Mouse (Mus musculus) lung, postnatal 0 days (tissue): Measurements from ENCODE around the gene Ly86. TPM values are rescaled to one million over a fixed set of nuclear protein-coding genes. Genes with fewer than 3 reads are reported as not detected.

Experiments used
- ATAC-seq: fragments of 200-750 bp; cut with Nextera tagmentation; 2 replicates; pipeline ENCODE4 v1.8.0; 2017; ENCODE audit warnings: moderate library complexity
- DNase-seq: peaks from one replicate; pipeline ENCODE4 v3.0.0-alpha.2; 2016; ENCODE audit warnings: low spot score
- H3K27ac ChIP-seq: fragments of 300-500 bp; sonication (generic); 2 replicates; pipeline ENCODE4 v1.5.1; 2014; ENCODE audit warnings: antibody characterized with exemption, mild to moderate bottlenecking, low read length, mixed read lengths
- H3K27me3 ChIP-seq: fragments of 300-500 bp; sonication (generic); replicated peaks from 2 replicates; pipeline ENCODE4 v1.6.1; 2014; ENCODE audit warnings: low read length, mixed read lengths; ENCODE audit not compliant: insufficient read depth
- H3K36me3 ChIP-seq: fragments of 300-500 bp; sonication (generic); 2 replicates; pipeline ENCODE4 v1.6.1; 2014; ENCODE audit warnings: low read length, mixed read lengths; ENCODE audit not compliant: insufficient read depth
- H3K4me1 ChIP-seq: fragments of 300-500 bp; sonication (generic); 2 replicates; pipeline ENCODE4 v1.6.1; 2014; ENCODE audit warnings: antibody characterized with exemption, low read depth, low read length, mixed read lengths; ENCODE audit not compliant: insufficient read depth
- H3K4me2 ChIP-seq: fragments of 300-500 bp; sonication (generic); replicated peaks from 2 replicates; pipeline ENCODE4 v1.6.1; 2014; ENCODE audit warnings: low read depth, mild to moderate bottlenecking, low read length, moderate library complexity, mixed read lengths
- H3K4me3 ChIP-seq: fragments of 300-500 bp; sonication (generic); 2 replicates; pipeline ENCODE4 v1.5.1; 2014; ENCODE audit warnings: low read depth, low read length
- H3K9ac ChIP-seq: fragments of 300-500 bp; sonication (generic); replicated peaks from 2 replicates; pipeline ENCODE4 v1.6.1; 2014; ENCODE audit warnings: low read depth, mild to moderate bottlenecking
- H3K9me3 ChIP-seq: fragments of 300-500 bp; sonication (generic); 2 replicates; pipeline ENCODE4 v1.6.1; 2016; ENCODE audit warnings: low read length, mixed read lengths
- CTCF ChIP-seq: IDR thresholded peaks from 2 replicates; pipeline ENCODE4 v1.5.1; 2016; ENCODE audit warnings: antibody characterized with exemption, mild to moderate bottlenecking
- EP300 ChIP-seq: IDR thresholded peaks from 2 replicates; pipeline ENCODE4 v1.6.1; 2016; ENCODE audit warnings: antibody characterized with exemption, mild to moderate bottlenecking, control low read depth
- WGBS: fragments of 180-500 bp; shearing (Covaris S2); extraction: QIAGEN DNeasy Blood & Tissue Kit; methylation state at CpG from one replicate; pipeline ENCODE4 v1.1.7; 2014; 5-methylcytosine and 5-hydroxymethylcytosine counted together
- polyA plus RNA-seq: library from polyadenylated mRNA; unstranded; fragments of >200 nt; fragmentation: Nextera tagmentation; extraction: Ambion mirVana; gene quantifications from 2 replicates; pipeline ENCODE4 v1.2.1, GENCODE M21; 2015

Ly86 gene
- polyA plus RNA-seq, 1 experiment from 2014 or later: 13.8 TPM

DNA sequence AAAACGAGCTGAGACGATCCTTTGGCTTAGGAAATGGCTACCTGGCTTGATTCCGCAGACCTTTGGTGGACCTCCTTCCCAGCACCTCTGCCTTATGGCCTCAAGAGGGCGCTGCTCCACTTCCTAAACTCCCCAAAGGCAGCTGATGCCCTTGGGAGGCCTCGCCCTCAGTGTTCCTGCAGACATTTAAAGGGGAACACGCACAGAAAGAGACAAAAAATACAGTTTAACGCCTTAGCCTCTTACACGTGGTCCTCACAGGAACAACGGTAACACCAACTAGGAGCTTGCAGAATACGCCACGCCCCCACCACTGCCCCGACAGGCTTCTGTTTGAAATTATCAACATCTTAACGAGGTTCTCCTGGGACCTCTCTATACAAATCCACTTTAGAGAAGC is 108.2 kb downstream of the Ly86 start:
- peak; percentile 97 for DNase-seq
- H3K27me3 ChIP-seq: no peaks in the 10 kb centered on the region
- H3K4me1 ChIP-seq: peaks cover 22% of the 10 kb centered on the region
- TF ChIP-seq CTCF: peak; percentile 98
- TF ChIP-seq EP300: peak; percentile 80
- H3K36me3 ChIP-seq: no peaks in the 10 kb centered on the region
- 1% methylated on average over 13 of the region's 13 CpGs for WGBS
- peak overlapping the region; percentile 50; the same call in 1 of the 2 replicates for H3K4me2 ChIP-seq
- no peaks in the 10 kb centered on the region for H3K9me3 ChIP-seq
- H3K27ac ChIP-seq: peak overlapping the region; percentile 91
- no peak overlapping the region for H3K4me3 ChIP-seq
- ATAC-seq: peak; percentile 61
- H3K9ac ChIP-seq: no peak overlapping the region

DNA sequence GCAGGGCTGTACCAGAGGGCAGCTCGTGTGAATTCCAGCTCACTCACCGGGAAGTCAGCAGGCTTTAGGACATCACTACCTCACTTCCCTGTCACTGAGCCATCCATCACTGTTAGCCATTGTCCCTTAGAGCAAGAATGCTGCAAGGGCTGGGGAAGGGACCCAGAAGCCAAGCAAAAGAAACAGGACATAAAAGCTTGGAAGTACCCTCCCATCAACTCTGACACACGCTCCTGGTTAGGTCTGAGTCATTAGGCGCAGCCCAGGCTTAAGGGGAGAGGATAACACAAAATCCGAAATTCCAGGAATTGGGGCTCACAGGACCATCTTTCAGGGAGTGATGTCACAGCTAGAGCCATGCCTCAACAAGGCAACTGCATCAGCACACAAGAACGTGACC is 109.3 kb downstream of the Ly86 start:
- Histone ChIP-seq H3K9me3 (no peaks in the 10 kb centered on the region), H3K9ac (no peak overlapping the region), H3K36me3 (no peaks in the 10 kb centered on the region), H3K4me3 (no peak overlapping the region), H3K27ac (peak overlapping the region; percentile 91), H3K4me2 (no peak overlapping the region), H3K27me3 (no peaks in the 10 kb centered on the region), H3K4me1 (peaks cover 27% of the 10 kb centered on the region)
- TF ChIP-seq EP300: no peak
- TF ChIP-seq CTCF: no peak
- DNase-seq: peak; percentile 61
- ATAC-seq: no peak
- 54% methylated on average over 6 of the region's 6 CpGs for WGBS

DNA sequence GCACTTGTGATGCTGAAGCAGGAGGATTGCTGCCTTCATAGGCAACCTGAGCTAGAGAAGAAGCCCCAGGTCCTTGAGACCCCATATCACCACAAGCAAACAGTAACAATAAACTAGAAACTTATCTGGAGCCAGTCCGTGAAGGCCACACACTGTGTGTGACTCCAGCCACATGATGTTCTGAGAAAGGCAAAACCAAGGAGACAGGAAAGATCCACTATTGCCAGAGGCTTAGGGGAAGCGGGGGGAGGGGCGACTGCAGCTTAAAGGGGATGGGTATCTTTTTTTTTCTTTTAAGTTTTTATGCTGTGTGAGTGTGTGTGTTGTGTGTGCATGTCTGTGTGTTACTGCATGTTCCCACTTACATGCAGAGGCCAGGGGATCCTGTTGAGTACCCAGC is 110.6 kb downstream of the Ly86 start:
- Histone ChIP-seq H3K4me1 (peaks cover 36% of the 10 kb centered on the region), H3K36me3 (no peaks in the 10 kb centered on the region), H3K4me2 (no peak overlapping the region), H3K27me3 (no peaks in the 10 kb centered on the region), H3K27ac (peak overlapping the region; percentile 86), H3K9me3 (no peaks in the 10 kb centered on the region), H3K4me3 (no peak overlapping the region), H3K9ac (no peak overlapping the region)
- ATAC-seq (no peak), DNase-seq (no peak)
- WGBS: 55% methylated on average over 3 of the region's 3 CpGs
- TF ChIP-seq EP300 (no peak), CTCF (no peak)

DNA sequence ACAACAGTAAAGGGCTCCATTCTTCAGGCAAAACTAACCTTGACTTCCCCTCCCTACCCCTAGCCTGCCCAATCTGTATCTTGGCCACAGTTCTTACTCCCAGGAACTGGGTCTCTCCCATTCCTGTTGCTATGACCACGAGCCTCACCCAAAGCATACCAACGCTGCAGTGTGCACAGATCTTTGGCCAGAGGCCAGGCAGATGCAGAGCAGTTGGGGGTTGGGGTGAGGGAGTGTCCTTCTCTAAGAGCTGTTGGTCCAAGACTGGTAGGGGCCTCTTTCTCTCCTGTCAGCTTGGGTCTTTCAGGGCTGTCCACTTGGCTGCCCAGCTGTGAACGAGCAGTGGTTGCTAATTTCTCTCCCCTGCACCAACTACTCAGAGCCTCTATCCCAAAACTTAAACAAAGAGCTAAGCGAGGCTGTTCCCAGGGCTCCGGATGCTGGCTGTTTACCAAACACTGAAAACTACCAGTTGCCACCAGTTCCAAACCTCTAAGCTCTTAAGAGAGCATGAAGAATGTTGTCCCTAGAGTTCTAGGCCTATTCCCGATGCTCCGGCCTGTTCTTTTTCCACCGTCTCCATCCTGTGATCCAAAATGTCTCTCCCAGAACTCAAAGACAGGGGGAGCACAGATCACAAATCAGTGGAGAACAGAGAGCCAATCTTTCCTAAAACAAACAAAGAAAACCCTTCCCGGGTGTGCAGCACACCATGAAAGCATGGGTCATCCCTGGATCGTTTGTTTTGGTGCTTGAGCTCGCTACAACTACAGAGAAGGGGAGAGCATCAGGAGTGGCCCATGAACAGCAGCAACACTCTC is 112.2 kb downstream of the Ly86 start:
- peaks cover 45% of the 10 kb centered on the region for H3K4me1 ChIP-seq
- no peaks in the 10 kb centered on the region for H3K36me3 ChIP-seq
- H3K9ac ChIP-seq: no peak overlapping the region
- H3K4me2 ChIP-seq: no peak overlapping the region
- peak overlapping the region; percentile 86 for H3K27ac ChIP-seq
- TF ChIP-seq EP300 (peak; percentile 37), CTCF (peak; percentile 54)
- no peaks in the 10 kb centered on the region for H3K9me3 ChIP-seq
- DNase-seq: peak; percentile 97
- WGBS: 14% methylated on average over 11 of the region's 11 CpGs
- no peaks in the 10 kb centered on the region for H3K27me3 ChIP-seq
- peak; percentile 86 for ATAC-seq
- no peak overlapping the region for H3K4me3 ChIP-seq

DNA sequence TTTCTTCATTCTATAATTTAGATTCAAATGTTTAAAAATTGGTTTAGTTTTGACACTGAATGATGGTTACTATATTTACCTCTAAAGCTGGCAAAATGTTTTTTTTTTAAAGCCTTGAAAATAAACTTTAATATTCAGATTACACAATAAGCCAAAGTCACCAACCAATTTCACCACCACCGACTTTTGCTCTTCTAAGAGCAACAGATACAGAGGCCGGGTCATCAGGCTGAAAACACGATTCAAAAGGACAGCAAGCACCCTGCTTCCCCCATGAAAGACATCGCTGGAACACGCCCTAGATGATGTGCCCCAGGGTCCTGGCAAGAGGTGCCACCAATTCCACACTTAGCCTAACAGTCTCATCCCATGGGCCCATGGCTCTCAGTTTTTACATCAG is 113.5 kb downstream of the Ly86 start:
- Histone ChIP-seq H3K4me3 (no peak overlapping the region), H3K27ac (0 out of 2 replicates have a peak overlapping the region, but pooled peaks have one; percentile 80), H3K4me2 (no peak overlapping the region), H3K36me3 (no peaks in the 10 kb centered on the region), H3K4me1 (peaks cover 41% of the 10 kb centered on the region), H3K9me3 (no peaks in the 10 kb centered on the region), H3K9ac (no peak overlapping the region), H3K27me3 (no peaks in the 10 kb centered on the region)
- 77% methylated on average over 5 of the region's 5 CpGs for WGBS
- TF ChIP-seq CTCF: no peak
- TF ChIP-seq EP300: no peak
- ATAC-seq (no peak), DNase-seq (no peak)

DNA sequence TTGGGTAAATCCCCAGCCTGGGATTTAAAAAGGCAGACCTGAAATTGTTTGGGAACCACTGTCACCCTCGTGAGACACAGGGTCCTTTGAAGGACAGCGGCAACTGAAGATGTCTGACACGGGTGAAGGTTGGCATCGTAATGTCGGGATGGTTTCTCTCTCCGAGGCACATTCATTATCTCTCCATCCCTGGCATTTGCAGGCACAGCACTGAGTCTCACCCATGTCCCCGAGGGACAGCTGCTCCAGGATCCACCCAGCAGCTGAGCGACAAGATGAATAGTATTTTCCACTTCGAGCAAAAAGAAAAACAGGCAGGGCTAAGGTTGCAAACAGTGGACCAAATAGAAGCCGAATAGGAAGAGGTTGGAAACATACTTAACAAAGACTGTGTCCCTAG is 114.0 kb downstream of the Ly86 start:
- TF ChIP-seq CTCF: no peak
- no peak for TF ChIP-seq EP300
- H3K36me3 ChIP-seq: no peaks in the 10 kb centered on the region
- DNase-seq: no peak
- H3K4me3 ChIP-seq: no peak overlapping the region
- H3K27me3 ChIP-seq: no peaks in the 10 kb centered on the region
- ATAC-seq: no peak
- WGBS: 72% methylated on average over 10 of the region's 10 CpGs
- H3K9me3 ChIP-seq: no peaks in the 10 kb centered on the region
- H3K27ac ChIP-seq: peak overlapping the region; percentile 80
- H3K4me2 ChIP-seq: no peak overlapping the region
- no peak overlapping the region for H3K9ac ChIP-seq
- H3K4me1 ChIP-seq: peaks cover 38% of the 10 kb centered on the region
